Mouse (Mus musculus) retina, postnatal 7 days (tissue): Measurements from ENCODE around the gene Gm42791.

Experiments
- DNase-seq: peaks from one replicate; pipeline ENCODE4 v3.0.0-alpha.2; 2012; ENCODE audit warnings: low read depth, low spot score

The Gm42791 gene

DNA sequence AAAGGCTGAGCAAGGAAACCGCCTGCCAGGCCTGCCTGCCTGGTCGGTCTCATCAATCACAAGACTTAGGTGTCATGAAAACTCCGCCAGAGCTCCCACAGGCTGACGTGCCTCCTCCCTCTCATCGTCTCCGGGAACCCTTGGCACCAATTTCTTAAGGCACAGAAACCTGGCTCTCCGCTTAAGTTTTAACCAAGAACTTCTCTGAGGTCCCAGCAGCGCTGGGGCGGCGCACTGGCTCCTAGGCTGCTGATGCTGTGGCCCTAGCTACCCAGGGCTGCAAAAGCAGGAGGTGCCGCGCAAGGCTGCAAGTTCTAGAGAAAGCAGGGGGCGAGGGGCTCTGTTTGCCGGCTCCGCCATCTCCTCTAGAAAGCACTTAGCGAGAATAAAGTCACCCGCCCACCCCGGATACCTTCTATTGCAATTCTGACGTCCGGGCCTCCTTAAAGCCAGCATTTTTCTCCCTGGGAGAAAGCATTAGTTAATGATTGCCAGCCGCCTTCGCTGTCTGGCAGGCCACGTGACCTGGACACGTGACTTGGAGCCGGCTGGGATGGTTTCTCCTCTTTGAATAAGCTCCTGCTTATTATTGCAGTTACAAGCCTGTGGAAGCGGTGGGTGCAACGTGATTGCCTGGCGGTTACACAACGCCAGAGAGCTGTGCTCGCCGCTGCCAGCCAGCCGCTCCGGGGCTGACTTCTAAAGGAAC, at the start of gene Gm42791:
Gm42791 (minus strand) TSS at position 442 of the 709 bp plus-strand sequence.
- peak; percentile 79 for DNase-seq

GRCm38 (mm10) chr5:149044067-149044466, 49.1 kb upstream of the Gm42791 start:
- no peak for DNase-seq

- no peak for DNase-seq
Observed at GRCm38 (mm10) chr5:149043240-149043639, 48.3 kb upstream of the Gm42791 start.

- no peak for DNase-seq
Observed at GRCm38 (mm10) chr5:149039825-149040224, 44.9 kb upstream of the Gm42791 start.

GRCm38 (mm10) chr5:149037729-149038128, 42.8 kb upstream of the Gm42791 start:
- DNase-seq, result no peak

- DNase-seq, result no peak
Observed at GRCm38 (mm10) chr5:149036920-149037319, 42.0 kb upstream of the Gm42791 start.

DNA sequence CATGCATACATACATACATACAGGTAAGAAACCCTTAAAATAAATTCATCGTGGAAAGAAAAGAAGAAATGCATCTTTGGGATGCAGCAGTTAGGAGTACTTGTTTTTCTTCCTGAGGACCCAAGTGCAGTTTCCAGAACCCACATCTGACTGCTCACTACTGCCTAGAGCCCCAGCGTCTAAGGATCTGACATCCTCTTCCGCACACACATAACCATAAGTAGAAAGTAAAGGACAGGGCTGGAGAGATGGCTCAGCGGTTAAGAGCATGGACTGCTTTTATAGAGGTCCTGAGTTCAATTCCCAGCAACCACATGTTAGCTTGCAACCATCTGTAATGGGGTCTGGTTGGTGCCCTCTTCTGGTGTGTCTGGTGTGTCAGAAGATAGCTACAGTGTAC, 37.5 kb upstream of the Gm42791 start:
- DNase-seq, result no peak

GRCm38 (mm10) chr5:149031199-149031750, 36.3 kb upstream of the Gm42791 start:
- peak; percentile 57 for DNase-seq

DNA sequence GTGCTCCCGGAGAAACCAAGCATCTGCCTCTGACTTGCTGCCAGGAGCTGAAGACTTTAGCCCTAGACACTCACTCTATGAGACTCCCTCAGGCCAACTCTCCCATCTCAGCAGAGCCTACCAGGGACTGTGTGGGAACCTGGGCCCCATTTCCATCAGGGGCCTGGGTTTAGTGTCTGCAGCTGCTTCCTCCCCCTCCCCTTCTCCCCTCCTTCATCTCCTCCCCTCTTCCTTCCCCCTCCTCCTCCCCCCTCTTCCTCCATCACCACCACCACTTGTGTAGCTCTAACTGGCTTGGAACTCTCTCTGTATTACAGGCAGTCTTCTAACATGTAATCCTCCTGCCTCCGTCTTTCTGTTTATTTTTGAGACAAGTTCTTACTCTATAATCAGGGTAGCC, 35.2 kb upstream of the Gm42791 start:
- DNase-seq, result no peak

GRCm38 (mm10) chr5:149028394-149028793, 33.4 kb upstream of the Gm42791 start:
- DNase-seq, result no peak

GRCm38 (mm10) chr5:149027389-149027788, 32.4 kb upstream of the Gm42791 start:
- DNase-seq, result no peak

DNA sequence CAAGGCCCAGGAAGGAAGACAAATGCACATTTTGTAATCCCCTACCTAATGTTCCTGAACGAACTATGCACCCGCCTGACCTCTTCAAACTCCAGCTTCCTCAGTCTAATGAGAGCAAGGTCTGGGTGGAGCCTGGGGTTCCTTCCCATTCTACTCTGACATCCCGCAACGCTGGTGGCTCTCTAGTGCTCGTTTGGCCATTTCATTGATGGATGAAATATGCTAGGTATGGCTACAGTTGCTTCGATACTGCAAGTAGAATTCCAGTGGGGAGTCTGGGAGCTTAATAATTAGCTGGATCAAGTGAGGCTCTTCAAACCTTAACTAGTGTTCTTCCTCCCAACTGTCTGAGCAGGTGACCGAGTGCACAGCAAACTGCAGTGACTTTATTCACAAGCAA, 26.2 kb upstream of the Gm42791 start:
- no peak for DNase-seq

- DNase-seq, result no peak
Observed at GRCm38 (mm10) chr5:149020681-149021062, 25.7 kb upstream of the Gm42791 start.

GRCm38 (mm10) chr5:149020059-149020680, 25.2 kb upstream of the Gm42791 start:
- DNase-seq, result no peak

DNA sequence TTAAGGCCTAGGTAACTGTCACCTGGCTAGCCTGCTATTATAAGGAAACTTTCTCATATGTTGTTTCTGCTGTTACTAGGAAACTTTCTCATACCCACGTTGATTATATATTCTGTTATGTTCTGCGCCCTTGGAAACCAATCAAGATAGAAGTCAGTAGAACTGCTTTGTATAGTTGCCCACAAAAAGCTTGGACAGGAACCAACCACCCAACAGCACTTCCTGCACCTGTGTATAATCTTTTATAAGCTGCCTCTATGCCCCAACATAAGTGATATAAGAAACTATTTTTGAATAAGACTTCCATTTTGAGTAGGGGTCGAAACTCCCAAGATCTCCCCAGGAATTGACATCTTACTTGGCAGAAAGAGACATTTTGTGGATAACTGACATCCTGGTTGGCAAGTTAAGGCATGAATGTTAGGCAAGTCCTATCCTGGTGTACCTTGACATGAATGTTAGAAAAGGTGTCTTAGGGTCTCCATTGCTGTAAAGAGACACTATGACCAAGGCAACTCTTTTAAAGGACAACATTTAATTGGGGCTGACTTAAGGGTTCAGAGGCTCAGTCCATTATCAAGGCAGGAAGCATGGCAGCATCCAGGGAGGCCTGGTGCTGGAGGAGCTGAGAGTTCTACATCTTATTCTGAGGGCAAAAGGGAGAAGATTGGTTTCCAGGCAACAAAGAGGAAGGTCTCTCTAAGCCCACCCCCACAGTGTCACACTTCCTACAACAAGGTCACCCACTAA, 22.9 kb upstream of the Gm42791 start:
- no peak for DNase-seq

DNA sequence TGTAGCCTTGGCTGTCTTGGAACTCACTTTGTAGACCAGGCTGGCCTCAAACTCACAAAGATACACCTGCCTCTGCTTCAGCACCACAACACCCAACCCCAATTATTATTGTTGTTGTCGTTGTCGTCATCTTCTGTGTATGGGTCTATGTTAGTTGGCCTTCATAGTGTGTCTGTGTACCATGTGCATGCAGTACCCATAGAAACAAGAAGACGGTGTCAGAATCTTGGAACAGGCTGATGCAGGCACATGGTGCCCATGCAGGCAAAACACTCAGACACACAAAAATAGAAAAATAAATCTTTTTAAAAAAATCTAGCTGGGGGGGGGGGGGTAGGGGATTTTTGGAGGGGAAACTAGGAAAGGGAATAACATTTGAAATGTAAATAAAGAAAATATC, 22.2 kb upstream of the Gm42791 start:
- no peak for DNase-seq

GRCm38 (mm10) chr5:149016261-149016660, 21.3 kb upstream of the Gm42791 start:
- no peak for DNase-seq

GRCm38 (mm10) chr5:149015335-149016201, 20.6 kb upstream of the Gm42791 start:
- DNase-seq, result no peak

- DNase-seq, result no peak
Observed at GRCm38 (mm10) chr5:149014600-149015268, 19.8 kb upstream of the Gm42791 start.

- DNase-seq, result no peak
Observed at GRCm38 (mm10) chr5:149013817-149014508, 19.0 kb upstream of the Gm42791 start.
